Mouse (Mus musculus) hindbrain, embryonic 12.5 days (tissue): ENCODE data around the gene Scimp. TPM values are rescaled to one million over a fixed set of nuclear protein-coding genes. Genes with fewer than 3 reads are reported as not detected.

Experiments
- ATAC-seq: fragments of 200-750 bp; cut with Nextera tagmentation; 2 replicates; pipeline ENCODE4 v1.8.0; 2017; ENCODE audit warnings: moderate TSS enrichment; ENCODE audit not compliant: low FRiP score
- H3K27ac ChIP-seq: fragments of 300-500 bp; sonication (generic); 2 replicates; pipeline ENCODE4 v1.5.1; 2016; ENCODE audit warnings: mild to moderate bottlenecking
- H3K27me3 ChIP-seq: fragments of 300-500 bp; sonication (generic); 2 replicates; pipeline ENCODE4 v1.6.1; 2016; ENCODE audit warnings: mild to moderate bottlenecking
- H3K36me3 ChIP-seq: fragments of 300-500 bp; sonication (generic); 2 replicates; pipeline ENCODE4 v1.6.1; 2016; ENCODE audit warnings: mild to moderate bottlenecking
- H3K4me1 ChIP-seq: fragments of 300-500 bp; sonication (generic); 2 replicates; pipeline ENCODE4 v1.6.1; 2016
- H3K4me2 ChIP-seq: fragments of 300-500 bp; sonication (generic); replicated peaks from 2 replicates; pipeline ENCODE4 v1.6.1; 2016; ENCODE audit warnings: mild to moderate bottlenecking
- H3K4me3 ChIP-seq: fragments of 300-500 bp; sonication (generic); 2 replicates; pipeline ENCODE4 v1.5.1; 2016; ENCODE audit warnings: mild to moderate bottlenecking
- H3K9ac ChIP-seq: fragments of 300-500 bp; sonication (generic); 2 replicates; pipeline ENCODE4 v1.6.1; 2016; ENCODE audit warnings: mild to moderate bottlenecking, moderate library complexity
- H3K9me3 ChIP-seq: fragments of 300-500 bp; sonication (generic); replicated peaks from 2 replicates; pipeline ENCODE4 v1.6.1; 2016; ENCODE audit warnings: mild to moderate bottlenecking
- WGBS: fragments of 180-500 bp; shearing (Covaris S2); methylation state at CpG from one replicate; pipeline ENCODE4 v1.1.7; 2016; 5-methylcytosine and 5-hydroxymethylcytosine counted together
- polyA plus RNA-seq: library from polyadenylated mRNA; unstranded; fragments of >200 nt; fragmentation: Nextera tagmentation; extraction: Ambion mirVana; gene quantifications from 2 replicates; pipeline ENCODE4 v1.2.1, GENCODE M21; 2016

The Scimp gene
- not detected in 2 replicates for polyA plus RNA-seq

GRCm38 (mm10) chr11:70812365-70812764, at the start of gene Scimp:
Scimp (minus strand) TSS chr11:70812586.
- H3K4me3 ChIP-seq, result no peak within 1 kb of the TSS
- H3K9me3 ChIP-seq, result no peaks in the 10 kb centered on the region
- H3K27me3 ChIP-seq, result no peaks in the 10 kb centered on the region
- H3K4me2 ChIP-seq, result no peak within 1 kb of the TSS
- ATAC-seq, result no peak
- H3K4me1 ChIP-seq, result peaks cover 3% of the 10 kb centered on the region
- H3K27ac ChIP-seq, result no peak within 1 kb of the TSS
- H3K9ac ChIP-seq, result no peak within 1 kb of the TSS
- no peaks in the 10 kb centered on the region for H3K36me3 ChIP-seq
- 86% methylated on average over 7 of the region's 7 CpGs for WGBS

GRCm38 (mm10) chr11:70860371-70860770, 48.0 kb upstream of the Scimp start:
- Histone ChIP-seq H3K4me2 (no peak overlapping the region), H3K4me3 (no peak overlapping the region), H3K9me3 (no peaks in the 10 kb centered on the region), H3K27ac (no peak overlapping the region), H3K4me1 (no peaks in the 10 kb centered on the region), H3K36me3 (no peaks in the 10 kb centered on the region), H3K27me3 (no peaks in the 10 kb centered on the region), H3K9ac (no peak overlapping the region)
- no peak for ATAC-seq
- WGBS, result 77% methylated on average over 1 of the region's 1 CpGs

- WGBS, result 55% methylated on average over 2 of the region's 2 CpGs
- ATAC-seq, result no peak
- no peak overlapping the region for H3K27ac ChIP-seq
- no peaks in the 10 kb centered on the region for H3K36me3 ChIP-seq
- no peaks in the 10 kb centered on the region for H3K27me3 ChIP-seq
- peak overlapping the region; percentile 85 for H3K4me2 ChIP-seq
- H3K4me1 ChIP-seq, result peaks cover 18% of the 10 kb centered on the region
- peak overlapping the region; percentile 99 for H3K9ac ChIP-seq
- H3K9me3 ChIP-seq, result no peaks in the 10 kb centered on the region
- H3K4me3 ChIP-seq, result peak overlapping the region; percentile 99
Measured at GRCm38 (mm10) chr11:70846029-70846428, 33.6 kb upstream of the Scimp start.

- Histone ChIP-seq H3K4me3 (peak overlapping the region; percentile 99), H3K9ac (peak overlapping the region; percentile 99), H3K4me2 (peak overlapping the region; percentile 85), H3K36me3 (no peaks in the 10 kb centered on the region), H3K27me3 (no peaks in the 10 kb centered on the region), H3K9me3 (no peaks in the 10 kb centered on the region), H3K4me1 (peaks cover 18% of the 10 kb centered on the region), H3K27ac (peak overlapping the region; percentile 90; the same call in 1 of the 2 replicates)
- ATAC-seq, result no peak
- 5% methylated on average over 19 of the region's 19 CpGs for WGBS
Measured at GRCm38 (mm10) chr11:70845457-70845978, 33.1 kb upstream of the Scimp start.

- ATAC-seq, result peak; percentile 97
- under 1% methylated on average over 84 of the region's 88 CpGs for WGBS
- Histone ChIP-seq H3K36me3 (no peaks in the 10 kb centered on the region), H3K9me3 (no peaks in the 10 kb centered on the region), H3K4me3 (peak within 1 kb of the TSS; percentile 99), H3K4me1 (peaks cover 18% of the 10 kb centered on the region), H3K4me2 (peak within 1 kb of the TSS; percentile 85), H3K9ac (peak within 1 kb of the TSS; percentile 99), H3K27me3 (no peaks in the 10 kb centered on the region), H3K27ac (peak within 1 kb of the TSS; percentile 90)
Measured at GRCm38 (mm10) chr11:70844559-70845456, 32.4 kb upstream of the Scimp start, which contains the start of gene Rabep1. Rabep1 (plus strand) TSS chr11:70844778.

GRCm38 (mm10) chr11:70843701-70844551, 31.5 kb upstream of the Scimp start:
- no peaks in the 10 kb centered on the region for H3K27me3 ChIP-seq
- no peaks in the 10 kb centered on the region for H3K9me3 ChIP-seq
- H3K4me3 ChIP-seq, result peak overlapping the region; percentile 99
- ATAC-seq, result 0 out of 2 replicates have a peak, but pooled peaks have one; percentile 26
- no peak overlapping the region for H3K27ac ChIP-seq
- 20% methylated on average over 12 of the region's 12 CpGs for WGBS
- H3K4me2 ChIP-seq, result peak overlapping the region; percentile 85
- no peaks in the 10 kb centered on the region for H3K36me3 ChIP-seq
- H3K4me1 ChIP-seq, result peaks cover 18% of the 10 kb centered on the region
- H3K9ac ChIP-seq, result peak overlapping the region; percentile 99; the same call in 1 of the 2 replicates

- no peak overlapping the region for H3K27ac ChIP-seq
- H3K27me3 ChIP-seq, result no peaks in the 10 kb centered on the region
- ATAC-seq, result no peak
- H3K36me3 ChIP-seq, result no peaks in the 10 kb centered on the region
- 57% methylated on average over 4 of the region's 4 CpGs for WGBS
- H3K9ac ChIP-seq, result no peak overlapping the region
- H3K4me1 ChIP-seq, result peaks cover 18% of the 10 kb centered on the region
- H3K9me3 ChIP-seq, result no peaks in the 10 kb centered on the region
- no peak overlapping the region for H3K4me2 ChIP-seq
- H3K4me3 ChIP-seq, result no peak overlapping the region
Measured at GRCm38 (mm10) chr11:70842983-70843382, 30.6 kb upstream of the Scimp start.

- no peaks in the 10 kb centered on the region for H3K27me3 ChIP-seq
- H3K4me2 ChIP-seq, result no peak overlapping the region
- no peak for ATAC-seq
- no peaks in the 10 kb centered on the region for H3K36me3 ChIP-seq
- no peaks in the 10 kb centered on the region for H3K9me3 ChIP-seq
- 66% methylated on average over 2 of the region's 2 CpGs for WGBS
- H3K4me1 ChIP-seq, result no peaks in the 10 kb centered on the region
- no peak overlapping the region for H3K4me3 ChIP-seq
- H3K9ac ChIP-seq, result no peak overlapping the region
- H3K27ac ChIP-seq, result no peak overlapping the region
Measured at GRCm38 (mm10) chr11:70838610-70839009, 26.2 kb upstream of the Scimp start.

- Histone ChIP-seq H3K27ac (no peak overlapping the region), H3K9ac (no peak overlapping the region), H3K4me1 (no peaks in the 10 kb centered on the region), H3K27me3 (no peaks in the 10 kb centered on the region), H3K4me2 (no peak overlapping the region), H3K9me3 (no peaks in the 10 kb centered on the region; the same call in 1 of the 2 replicates), H3K36me3 (no peaks in the 10 kb centered on the region), H3K4me3 (no peak overlapping the region)
- ATAC-seq, result no peak
- 95% methylated on average over 3 of the region's 3 CpGs for WGBS
Measured at GRCm38 (mm10) chr11:70837031-70837430, 24.6 kb upstream of the Scimp start.

- Histone ChIP-seq H3K4me1 (no peaks in the 10 kb centered on the region), H3K27ac (no peak overlapping the region), H3K36me3 (no peaks in the 10 kb centered on the region), H3K9ac (no peak overlapping the region), H3K4me2 (no peak overlapping the region), H3K4me3 (no peak overlapping the region), H3K9me3 (no peaks in the 10 kb centered on the region; the same call in 1 of the 2 replicates), H3K27me3 (no peaks in the 10 kb centered on the region)
- no peak for ATAC-seq
- WGBS, result 71% methylated on average over 6 of the region's 6 CpGs
Measured at GRCm38 (mm10) chr11:70835381-70835831, 23.0 kb upstream of the Scimp start.

GRCm38 (mm10) chr11:70833831-70834230, 21.4 kb upstream of the Scimp start:
- Histone ChIP-seq H3K36me3 (no peaks in the 10 kb centered on the region), H3K27me3 (no peaks in the 10 kb centered on the region), H3K4me1 (no peaks in the 10 kb centered on the region), H3K9ac (no peak overlapping the region), H3K4me3 (no peak overlapping the region), H3K4me2 (no peak overlapping the region), H3K27ac (no peak overlapping the region), H3K9me3 (no peaks in the 10 kb centered on the region; the same call in 1 of the 2 replicates)
- 67% methylated on average over 3 of the region's 3 CpGs for WGBS
- no peak for ATAC-seq

- Histone ChIP-seq H3K4me1 (no peaks in the 10 kb centered on the region), H3K4me3 (no peak overlapping the region), H3K27me3 (no peaks in the 10 kb centered on the region), H3K4me2 (no peak overlapping the region), H3K9ac (no peak overlapping the region), H3K9me3 (no peaks in the 10 kb centered on the region; the same call in 1 of the 2 replicates), H3K27ac (no peak overlapping the region), H3K36me3 (no peaks in the 10 kb centered on the region)
- ATAC-seq, result no peak
Measured at GRCm38 (mm10) chr11:70833408-70833807, 21.0 kb upstream of the Scimp start.
